Mouse (Mus musculus) forebrain, embryonic 16.5 days (tissue): ENCODE results near the gene Fgd6. TPM values are rescaled to one million over a fixed set of nuclear protein-coding genes. Genes with fewer than 3 reads are reported as not detected.

Source experiments
- ATAC-seq: fragments of 200-750 bp; cut with Nextera tagmentation; 2 replicates; pipeline ENCODE4 v1.8.0; 2017; ENCODE audit warnings: mild to moderate bottlenecking, moderate library complexity
- H3K27ac ChIP-seq: fragments of 300-500 bp; sonication (generic); 2 replicates; pipeline ENCODE4 v1.5.1; 2014; ENCODE audit warnings: low read length, control low read depth
- H3K27me3 ChIP-seq: fragments of 300-500 bp; sonication (generic); replicated peaks from 2 replicates; pipeline ENCODE4 v1.6.1; 2014; ENCODE audit warnings: low read length; ENCODE audit not compliant: control insufficient read depth, insufficient read depth
- H3K36me3 ChIP-seq: fragments of 300-500 bp; sonication (generic); 2 replicates; pipeline ENCODE4 v1.6.1; 2014; ENCODE audit not compliant: control insufficient read depth, insufficient read depth
- H3K4me1 ChIP-seq: fragments of 300-500 bp; sonication (generic); replicated peaks from 2 replicates; pipeline ENCODE4 v1.6.1; 2014; ENCODE audit warnings: low read length; ENCODE audit not compliant: control insufficient read depth, insufficient read depth
- H3K4me2 ChIP-seq: fragments of 300-500 bp; sonication (generic); 2 replicates; pipeline ENCODE4 v1.6.1; 2014; ENCODE audit warnings: mild to moderate bottlenecking, low read length, control low read depth
- H3K4me3 ChIP-seq: fragments of 300-500 bp; sonication (generic); replicated peaks from 2 replicates; pipeline ENCODE4 v1.5.1; 2014; ENCODE audit warnings: mild to moderate bottlenecking, low read length, control low read depth
- H3K9ac ChIP-seq: fragments of 300-500 bp; sonication (generic); replicated peaks from 2 replicates; pipeline ENCODE4 v1.6.1; 2014; ENCODE audit warnings: low read depth, low read length, control low read depth
- H3K9me3 ChIP-seq: fragments of 300-500 bp; sonication (generic); 2 replicates; pipeline ENCODE4 v1.6.1; 2016; ENCODE audit warnings: low read length; ENCODE audit not compliant: control insufficient read depth
- WGBS: fragments of 180-500 bp; shearing (Covaris S2); extraction: QIAGEN DNeasy Blood & Tissue Kit; methylation state at CpG from one replicate; pipeline ENCODE4 v1.1.7; 2014; 5-methylcytosine and 5-hydroxymethylcytosine counted together
- polyA plus RNA-seq: library from polyadenylated mRNA; unstranded; fragments of >200 nt; fragmentation: Nextera tagmentation; extraction: Ambion mirVana; gene quantifications from 2 replicates; pipeline ENCODE4 v1.2.1, GENCODE M21; 2015

The Fgd6 gene
- polyA plus RNA-seq, 1 experiment from 2014 or later = 1.6 TPM

DNA sequence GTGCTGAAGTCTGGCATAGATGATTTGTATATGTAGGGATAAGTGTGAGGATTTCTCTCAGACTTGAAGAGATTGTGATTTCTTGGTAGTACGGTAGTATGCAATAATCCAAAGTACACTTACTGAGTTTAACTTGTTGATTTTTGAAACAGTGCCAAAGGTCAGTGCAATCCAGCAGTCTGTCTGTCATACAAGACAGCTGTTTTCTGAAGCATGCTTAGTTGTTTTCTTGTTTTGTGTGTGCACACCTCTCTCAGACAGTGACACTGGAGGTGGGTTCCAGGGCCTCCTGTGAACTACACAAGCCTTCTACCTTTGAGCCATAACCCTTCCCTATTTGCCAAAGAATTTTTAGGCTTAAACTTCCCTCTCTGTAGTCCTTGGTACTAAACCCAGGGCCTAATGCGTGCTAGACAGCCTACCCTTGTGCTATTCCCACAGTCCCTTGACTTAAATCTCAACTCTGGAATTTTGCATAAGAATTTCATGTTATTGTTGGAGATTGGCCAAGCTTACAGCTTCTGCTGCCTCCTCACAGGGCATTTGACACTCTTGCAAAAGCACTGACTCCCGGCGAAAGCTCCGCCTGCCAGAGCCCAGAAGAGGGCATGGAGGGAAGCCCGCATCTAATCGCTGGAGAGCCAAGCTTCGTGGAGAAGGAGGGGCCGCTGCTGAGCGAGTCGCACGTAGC is 135.8 kb downstream of the Fgd6 start:
- no peak overlapping the region for H3K9ac ChIP-seq
- no peak overlapping the region for H3K4me3 ChIP-seq
- H3K36me3 ChIP-seq = peaks cover 12% of the 10 kb centered on the region
- peaks cover 18% of the 10 kb centered on the region for H3K4me1 ChIP-seq
- no peaks in the 10 kb centered on the region for H3K9me3 ChIP-seq
- H3K27me3 ChIP-seq = no peaks in the 10 kb centered on the region
- peak; percentile 55; the same call in 1 of the 2 replicates for ATAC-seq
- 33% methylated on average over 12 of the region's 12 CpGs for WGBS
- H3K27ac ChIP-seq = no peak overlapping the region
- no peak overlapping the region for H3K4me2 ChIP-seq

DNA sequence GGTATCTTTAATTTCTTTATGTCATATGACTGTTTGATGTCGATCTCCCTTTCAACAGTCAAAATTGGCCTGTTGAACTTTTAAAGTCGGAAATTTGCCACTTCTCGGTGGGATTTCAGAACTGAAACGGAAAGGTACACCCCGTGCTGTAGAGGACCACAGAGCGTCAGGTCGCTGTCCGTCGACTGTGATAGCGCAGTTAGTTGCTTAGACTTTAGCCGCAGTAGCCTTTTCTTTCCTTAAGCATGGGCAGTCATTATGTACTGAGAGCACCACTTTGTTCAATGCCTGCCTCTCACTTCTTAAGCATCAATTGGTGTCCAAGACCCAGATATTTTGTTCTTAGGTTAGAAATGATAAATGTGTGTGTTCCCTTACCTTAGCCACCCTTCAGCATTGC is 136.3 kb downstream of the Fgd6 start:
- H3K27me3 ChIP-seq = no peaks in the 10 kb centered on the region
- peaks cover 14% of the 10 kb centered on the region for H3K4me1 ChIP-seq
- no peak for ATAC-seq
- no peak overlapping the region for H3K27ac ChIP-seq
- no peak overlapping the region for H3K4me2 ChIP-seq
- H3K4me3 ChIP-seq = no peak overlapping the region
- H3K36me3 ChIP-seq = peaks cover 12% of the 10 kb centered on the region
- H3K9ac ChIP-seq = no peak overlapping the region
- no peaks in the 10 kb centered on the region for H3K9me3 ChIP-seq
- 34% methylated on average over 11 of the region's 11 CpGs for WGBS

DNA sequence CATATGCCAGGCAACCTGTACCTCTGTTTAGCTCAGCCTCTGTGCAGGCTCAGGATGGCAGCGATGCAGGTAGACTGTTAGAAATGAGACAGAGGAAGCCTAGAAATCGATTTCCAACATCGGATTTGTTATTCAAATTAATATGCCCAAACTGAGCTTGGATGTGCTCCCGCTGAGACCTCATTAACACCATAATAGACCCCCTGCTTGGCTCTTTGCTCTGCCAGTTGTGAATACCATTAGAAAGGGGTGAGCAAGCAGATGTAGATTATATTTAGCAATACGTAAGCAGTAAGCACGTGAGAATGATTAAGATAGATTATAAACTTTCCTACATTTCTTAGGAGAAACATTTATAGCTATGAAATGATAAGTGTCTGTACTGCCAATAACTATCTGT is 136.9 kb downstream of the Fgd6 start:
- Histone ChIP-seq H3K4me1 (peaks cover 14% of the 10 kb centered on the region), H3K9me3 (no peaks in the 10 kb centered on the region), H3K27me3 (no peaks in the 10 kb centered on the region), H3K4me3 (no peak overlapping the region), H3K36me3 (peaks cover 12% of the 10 kb centered on the region), H3K9ac (no peak overlapping the region), H3K4me2 (no peak overlapping the region), H3K27ac (no peak overlapping the region)
- WGBS = 7% methylated on average over 6 of the region's 6 CpGs
- ATAC-seq = peak; percentile 49; the same call in 1 of the 2 replicates

DNA sequence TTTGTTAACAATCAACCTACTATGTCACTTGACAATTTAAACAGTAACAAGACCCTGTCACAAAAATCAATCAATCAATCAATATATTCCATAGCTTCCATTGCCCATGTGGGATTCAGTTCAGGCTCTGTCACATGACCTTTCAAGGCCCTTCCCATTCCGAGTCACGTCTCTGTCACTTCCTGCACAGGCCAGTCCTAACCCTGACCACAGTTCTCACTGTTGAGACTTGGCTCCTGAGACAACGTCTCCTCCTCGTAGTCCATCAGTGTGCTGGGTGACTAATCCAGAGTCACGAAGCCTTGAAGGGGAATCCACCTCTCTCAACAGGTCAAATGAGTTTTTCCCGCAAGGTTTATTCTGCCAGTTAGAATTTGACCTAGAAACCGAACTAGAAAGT is 138.9 kb downstream of the Fgd6 start:
- ATAC-seq = no peak
- Histone ChIP-seq H3K4me3 (no peak overlapping the region), H3K4me1 (peaks cover 14% of the 10 kb centered on the region), H3K4me2 (no peak overlapping the region), H3K36me3 (peaks cover 8% of the 10 kb centered on the region), H3K9ac (no peak overlapping the region), H3K27me3 (no peaks in the 10 kb centered on the region), H3K9me3 (no peaks in the 10 kb centered on the region), H3K27ac (no peak overlapping the region)
- WGBS = 83% methylated on average over 7 of the region's 7 CpGs

DNA sequence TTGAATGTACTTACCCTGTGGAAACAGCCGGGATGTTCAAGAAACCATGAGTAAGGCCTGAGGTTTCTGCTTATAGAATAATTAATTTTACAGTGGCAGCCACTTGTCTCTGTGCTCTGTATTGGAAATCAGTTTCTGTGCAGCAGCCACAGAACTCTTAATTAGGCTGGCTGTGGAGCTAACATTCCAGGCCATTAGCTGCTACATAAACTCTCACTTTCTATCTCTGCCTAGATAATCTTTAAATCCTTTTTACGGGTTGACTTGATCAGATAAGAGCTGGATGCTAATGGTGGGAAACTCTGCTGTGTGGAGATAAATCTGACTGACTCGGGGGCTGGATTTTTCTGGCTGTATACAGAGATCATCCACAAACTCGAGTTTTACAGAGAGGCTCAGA is 147.4 kb downstream of the Fgd6 start:
- Histone ChIP-seq H3K4me2 (no peak overlapping the region), H3K4me1 (no peaks in the 10 kb centered on the region), H3K27me3 (no peaks in the 10 kb centered on the region), H3K9ac (no peak overlapping the region), H3K4me3 (no peak overlapping the region), H3K27ac (no peak overlapping the region), H3K9me3 (no peaks in the 10 kb centered on the region), H3K36me3 (peaks cover 3% of the 10 kb centered on the region; the same call in 1 of the 2 replicates)
- no peak for ATAC-seq
- WGBS = 21% methylated on average over 4 of the region's 4 CpGs

Other genes starting within 250 kb of the Fgd6 start
- gene Usp44, start 204.4 kb upstream of the Fgd6 start, polyA plus RNA-seq = 0.57 and 0.82 TPM in 2 replicates
- gene Metap2, start 138.9 kb upstream of the Fgd6 start, polyA plus RNA-seq = 147 and 156 TPM in 2 replicates
- gene Vezt, start 184 bp upstream of the Fgd6 start, polyA plus RNA-seq = 67.1 and 71.4 TPM in 2 replicates
- 7.9 and 8.8 TPM in 2 replicates for gene Nr2c1, start 112.0 kb downstream of the Fgd6 start, polyA plus RNA-seq
- gene Ndufa12, start 162.7 kb downstream of the Fgd6 start, polyA plus RNA-seq = 273 and 291 TPM in 2 replicates